Mouse (Mus musculus): Measurements from ENCODE around the gene Lcat.
A peak's percentile ranks its signal among the peaks of the same experiment; 100 is the strongest.

Gene Lcat

GRCm38 (mm10) chr8:105942542-105942941 is 640 bp downstream of the Lcat start:
- DNase-seq (ENCODE audit: low spot score): no peak

GRCm38 (mm10) chr8:105942026-105942425 is 1.2 kb downstream of the Lcat start:
- DNase-seq (ENCODE audit: low spot score): no peak

GRCm38 (mm10) chr8:105938306-105938669 is 4.9 kb downstream of the Lcat start, which contains the start of gene Psmb10:
Gene Psmb10 (minus strand): TSS chr8:105938444.
- peak; percentile 63 for DNase-seq (ENCODE audit: low spot score)

GRCm38 (mm10) chr8:105937496-105938305 is 5.5 kb downstream of the Lcat start:
- DNase-seq (ENCODE audit: low spot score): peak; percentile 71

GRCm38 (mm10) chr8:105936866-105937475 is 6.2 kb downstream of the Lcat start:
- DNase-seq (ENCODE audit: low spot score): peak; percentile 95

- DNase-seq (ENCODE audit: low spot score): no peak
These were observed 7.1 kb downstream of the Lcat start for GRCm38 (mm10) chr8:105935863-105936603.

GRCm38 (mm10) chr8:105935105-105935504 is 8.1 kb downstream of the Lcat start:
- DNase-seq (ENCODE audit: low spot score): no peak

- no peak for DNase-seq (ENCODE audit: low spot score)
These were observed 9.4 kb downstream of the Lcat start, which contains the start of gene Ctrl for GRCm38 (mm10) chr8:105933762-105934161. Gene Ctrl (minus strand): TSS chr8:105933862.

GRCm38 (mm10) chr8:105932525-105932924 is 10.7 kb downstream of the Lcat start:
- no peak for DNase-seq (ENCODE audit: low spot score)

GRCm38 (mm10) chr8:105931271-105931670 is 11.9 kb downstream of the Lcat start:
- DNase-seq (ENCODE audit: low spot score): no peak

- DNase-seq (ENCODE audit: low spot score): peak; percentile 86
These were observed 12.6 kb downstream of the Lcat start for GRCm38 (mm10) chr8:105930602-105931001.

GRCm38 (mm10) chr8:105925123-105925522 is 18.1 kb downstream of the Lcat start:
- no peak for DNase-seq (ENCODE audit: low spot score)

GRCm38 (mm10) chr8:105919390-105919789 is 23.8 kb downstream of the Lcat start:
- DNase-seq (ENCODE audit: low spot score): no peak

- DNase-seq (ENCODE audit: low spot score): no peak
These were observed 42.1 kb downstream of the Lcat start for GRCm38 (mm10) chr8:105900941-105901616.

- DNase-seq (ENCODE audit: low spot score): peak; percentile 96
These were observed 42.8 kb downstream of the Lcat start, which contains the start of gene Pskh1 for GRCm38 (mm10) chr8:105900180-105900940. Gene Pskh1 (plus strand): TSS chr8:105900441.

GRCm38 (mm10) chr8:105897801-105898480 is 45.2 kb downstream of the Lcat start:
- no peak for DNase-seq (ENCODE audit: low spot score)

- peak; percentile 76 for DNase-seq (ENCODE audit: low spot score)
These were observed 49.8 kb downstream of the Lcat start, which contains the start of gene Nrn1l for GRCm38 (mm10) chr8:105893339-105893738. Gene Nrn1l (plus strand): TSS chr8:105893567.

- DNase-seq (ENCODE audit: low spot score): peak; percentile 42
These were observed 50.8 kb downstream of the Lcat start for GRCm38 (mm10) chr8:105892432-105892831.

GRCm38 (mm10) chr8:105890870-105891269 is 52.3 kb downstream of the Lcat start:
- peak; percentile 40 for DNase-seq (ENCODE audit: low spot score)

GRCm38 (mm10) chr8:105889756-105890465 is 53.3 kb downstream of the Lcat start:
- DNase-seq (ENCODE audit: low spot score): no peak
